Mouse (Mus musculus) embryo, embryonic 10.5 days (tissue): ENCODE measurements around the gene Erg.

Source experiments
- DNase-seq: peaks from one replicate; pipeline ENCODE4 v3.0.0-alpha.2; 2015; ENCODE audit warnings: low spot score

Erg gene

GRCm38 (mm10) chr16:95440334-95440733, 146.1 kb downstream of the Erg start:
- DNase-seq = no peak

GRCm38 (mm10) chr16:95439794-95440193, 146.6 kb downstream of the Erg start:
- DNase-seq = no peak

GRCm38 (mm10) chr16:95438848-95439540, 147.4 kb downstream of the Erg start:
- peak; percentile 14 for DNase-seq

GRCm38 (mm10) chr16:95436611-95437010, 149.8 kb downstream of the Erg start:
- no peak for DNase-seq

- no peak for DNase-seq
Measured at GRCm38 (mm10) chr16:95436051-95436450, 150.3 kb downstream of the Erg start.

- no peak for DNase-seq
Measured at GRCm38 (mm10) chr16:95434434-95434833, 152.0 kb downstream of the Erg start.

GRCm38 (mm10) chr16:95432540-95432971, 153.8 kb downstream of the Erg start:
- no peak for DNase-seq

GRCm38 (mm10) chr16:95429851-95430250, 156.5 kb downstream of the Erg start:
- DNase-seq = no peak

GRCm38 (mm10) chr16:95428239-95428638, 158.2 kb downstream of the Erg start:
- DNase-seq = no peak

- DNase-seq = no peak
Measured at GRCm38 (mm10) chr16:95427512-95427911, 158.9 kb downstream of the Erg start.

- no peak for DNase-seq
Measured at GRCm38 (mm10) chr16:95422658-95423073, 163.7 kb downstream of the Erg start.

- DNase-seq = no peak
Measured at GRCm38 (mm10) chr16:95421235-95421886, 165.0 kb downstream of the Erg start.

GRCm38 (mm10) chr16:95415921-95416320, 170.5 kb downstream of the Erg start:
- no peak for DNase-seq

GRCm38 (mm10) chr16:95415372-95415771, 171.0 kb downstream of the Erg start:
- DNase-seq = no peak

- DNase-seq = no peak
Measured at GRCm38 (mm10) chr16:95413401-95413959, 172.9 kb downstream of the Erg start.

GRCm38 (mm10) chr16:95408096-95408495, 178.3 kb downstream of the Erg start:
- no peak for DNase-seq

- no peak for DNase-seq
Measured at GRCm38 (mm10) chr16:95405496-95405895, 180.9 kb downstream of the Erg start.

- no peak for DNase-seq
Measured at GRCm38 (mm10) chr16:95403453-95403852, 182.9 kb downstream of the Erg start.

- no peak for DNase-seq
Measured at GRCm38 (mm10) chr16:95401869-95402268, 184.5 kb downstream of the Erg start.

- DNase-seq = no peak
Measured at GRCm38 (mm10) chr16:95398761-95399343, 187.5 kb downstream of the Erg start.

GRCm38 (mm10) chr16:95390787-95391186, 195.6 kb downstream of the Erg start:
- DNase-seq = peak; percentile 22

GRCm38 (mm10) chr16:95388811-95389529, 197.4 kb downstream of the Erg start:
- no peak for DNase-seq
